Mouse (Mus musculus) neural tube, embryonic 11.5 days (tissue): Measurements from ENCODE around the gene Tmem230. TPM values are rescaled to one million over a fixed set of nuclear protein-coding genes. Genes with fewer than 3 reads are reported as not detected.

Source experiments
- ATAC-seq: fragments of 200-750 bp; cut with Nextera tagmentation; 2 replicates; pipeline ENCODE4 v1.8.0; 2017; ENCODE audit warnings: moderate number of reproducible peaks, mild to moderate bottlenecking, moderate TSS enrichment, moderate library complexity; ENCODE audit not compliant: insufficient read depth, low FRiP score, low TSS enrichment
- DNase-seq: peaks from one replicate; pipeline ENCODE4 v3.0.0-alpha.2; 2015; ENCODE audit warnings: low spot score
- H3K27ac ChIP-seq: fragments of 300-500 bp; sonication (generic); 2 replicates; pipeline ENCODE4 v1.5.1; 2014; ENCODE audit warnings: low read depth, mild to moderate bottlenecking, low read length
- H3K27me3 ChIP-seq: fragments of 300-500 bp; sonication (generic); 2 replicates; pipeline ENCODE4 v1.6.1; 2014; ENCODE audit warnings: mild to moderate bottlenecking, low read length, mixed read lengths; ENCODE audit not compliant: control insufficient read depth, insufficient read depth
- H3K36me3 ChIP-seq: fragments of 300-500 bp; sonication (generic); 2 replicates; pipeline ENCODE4 v1.6.1; 2014; ENCODE audit warnings: mild to moderate bottlenecking, low read length, moderate library complexity, mixed read lengths; ENCODE audit not compliant: control insufficient read depth, insufficient read depth
- H3K4me1 ChIP-seq: fragments of 300-500 bp; sonication (generic); 2 replicates; pipeline ENCODE4 v1.6.1; 2014; ENCODE audit warnings: low read length, mixed read lengths; ENCODE audit not compliant: control insufficient read depth, insufficient read depth
- H3K4me2 ChIP-seq: fragments of 300-500 bp; sonication (generic); 2 replicates; pipeline ENCODE4 v1.6.1; 2014; ENCODE audit warnings: low read depth, mild to moderate bottlenecking, moderate library complexity
- H3K4me3 ChIP-seq: fragments of 300-500 bp; sonication (generic); 2 replicates; pipeline ENCODE4 v1.5.1; 2014; ENCODE audit warnings: low read depth, low read length
- H3K9ac ChIP-seq: fragments of 300-500 bp; sonication (generic); 2 replicates; pipeline ENCODE4 v1.6.1; 2014; ENCODE audit warnings: mild to moderate bottlenecking, low read length
- H3K9me3 ChIP-seq: fragments of 300-500 bp; sonication (generic); 2 replicates; pipeline ENCODE4 v1.6.1; 2016; ENCODE audit warnings: low read length; ENCODE audit not compliant: control insufficient read depth
- WGBS: fragments of 180-500 bp; shearing (Covaris S2); extraction: QIAGEN DNeasy Blood & Tissue Kit; methylation state at CpG from one replicate; pipeline ENCODE4 v1.1.7; 2014; 5-methylcytosine and 5-hydroxymethylcytosine counted together
- polyA plus RNA-seq: library from polyadenylated mRNA; unstranded; fragments of >200 nt; fragmentation: Nextera tagmentation; extraction: Ambion mirVana; gene quantifications from 2 replicates; pipeline ENCODE4 v1.2.1, GENCODE M21; 2014

The Tmem230 gene
- polyA plus RNA-seq, 1 experiment from 2014 or later = 58.8 TPM

DNA sequence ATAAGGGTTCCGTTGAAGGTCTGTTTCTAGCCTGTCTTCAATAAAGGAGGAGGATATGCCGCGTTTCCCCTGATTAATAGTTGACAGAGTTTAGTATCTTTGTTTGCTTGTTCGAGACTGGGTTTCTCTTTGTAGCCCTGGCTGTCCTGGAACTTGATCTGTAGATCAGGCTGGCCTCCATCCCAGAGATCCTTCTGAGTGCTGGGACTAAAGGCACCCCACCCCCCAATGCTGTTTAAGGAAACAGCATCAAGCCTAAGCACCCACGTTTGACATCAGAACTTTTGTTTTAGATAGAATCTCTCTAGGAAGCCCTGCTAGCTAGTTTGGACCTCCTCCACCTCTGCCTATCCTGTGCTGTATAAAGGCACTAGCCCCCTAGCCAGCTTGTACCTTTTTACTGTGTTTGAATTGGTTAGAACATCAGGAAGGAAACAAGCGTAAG is 16.7 kb upstream of the Tmem230 start:
- Histone ChIP-seq H3K4me1 (peaks cover 5% of the 10 kb centered on the region; the same call in 1 of the 2 replicates), H3K9ac (peak overlapping the region; percentile 79), H3K4me2 (peak overlapping the region; percentile 63), H3K36me3 (no peaks in the 10 kb centered on the region), H3K9me3 (no peaks in the 10 kb centered on the region), H3K27ac (no peak overlapping the region), H3K27me3 (no peaks in the 10 kb centered on the region), H3K4me3 (peak overlapping the region; percentile 83)
- ATAC-seq (no peak), DNase-seq (no peak)
- 17% methylated on average over 6 of the region's 6 CpGs for WGBS

DNA sequence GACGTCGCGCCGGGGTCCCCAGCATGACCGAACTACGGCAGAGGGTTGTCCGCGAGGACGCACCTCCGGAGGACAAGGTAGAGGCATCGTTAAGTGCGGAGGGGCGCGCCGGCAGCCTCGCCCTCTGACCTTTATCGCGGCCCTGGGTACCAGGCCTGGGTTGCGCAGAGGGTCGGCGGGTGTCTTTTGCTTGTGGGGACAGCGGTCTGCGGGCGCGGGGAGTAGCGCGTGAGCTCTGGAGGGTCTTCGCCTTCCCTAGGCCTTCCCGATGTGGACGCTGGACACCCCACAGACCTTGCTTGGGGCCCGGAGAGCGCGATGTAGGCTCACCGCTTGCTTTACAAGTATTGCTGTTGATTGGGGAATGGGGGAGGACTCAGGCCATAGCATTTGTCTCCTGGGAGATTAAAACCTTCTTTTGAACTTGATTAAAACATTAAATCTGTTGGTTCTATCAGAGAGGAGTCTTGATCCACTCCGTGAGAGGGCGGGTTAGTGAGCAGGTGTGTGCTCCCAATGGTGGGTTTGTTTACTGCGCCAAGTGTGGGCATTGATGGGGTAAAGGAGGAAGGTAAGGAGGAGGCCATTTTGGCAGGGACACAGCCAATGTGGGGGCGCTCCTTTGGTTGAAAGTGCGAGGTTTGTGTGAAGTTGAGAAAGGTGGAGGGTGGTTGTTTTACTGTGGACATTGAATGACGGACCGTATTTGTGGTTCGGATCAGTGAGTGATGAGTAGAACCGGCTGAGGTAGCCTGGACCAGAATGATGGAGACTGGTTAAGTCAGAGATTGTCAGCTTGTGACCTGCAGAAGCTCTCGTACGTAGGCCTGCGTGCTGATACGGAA is 16.0 kb upstream of the Tmem230 start:
- peak overlapping the region; percentile 63 for H3K4me2 ChIP-seq
- no peaks in the 10 kb centered on the region for H3K9me3 ChIP-seq
- peak; percentile 33 for DNase-seq
- H3K4me1 ChIP-seq = peaks cover 5% of the 10 kb centered on the region; the same call in 1 of the 2 replicates
- H3K9ac ChIP-seq = peak overlapping the region; percentile 79
- under 1% methylated on average over 46 of the region's 47 CpGs for WGBS
- no peaks in the 10 kb centered on the region for H3K36me3 ChIP-seq
- H3K4me3 ChIP-seq = peak overlapping the region; percentile 83
- H3K27ac ChIP-seq = peak overlapping the region; percentile 36
- H3K27me3 ChIP-seq = no peaks in the 10 kb centered on the region
- ATAC-seq = peak; percentile 45

DNA sequence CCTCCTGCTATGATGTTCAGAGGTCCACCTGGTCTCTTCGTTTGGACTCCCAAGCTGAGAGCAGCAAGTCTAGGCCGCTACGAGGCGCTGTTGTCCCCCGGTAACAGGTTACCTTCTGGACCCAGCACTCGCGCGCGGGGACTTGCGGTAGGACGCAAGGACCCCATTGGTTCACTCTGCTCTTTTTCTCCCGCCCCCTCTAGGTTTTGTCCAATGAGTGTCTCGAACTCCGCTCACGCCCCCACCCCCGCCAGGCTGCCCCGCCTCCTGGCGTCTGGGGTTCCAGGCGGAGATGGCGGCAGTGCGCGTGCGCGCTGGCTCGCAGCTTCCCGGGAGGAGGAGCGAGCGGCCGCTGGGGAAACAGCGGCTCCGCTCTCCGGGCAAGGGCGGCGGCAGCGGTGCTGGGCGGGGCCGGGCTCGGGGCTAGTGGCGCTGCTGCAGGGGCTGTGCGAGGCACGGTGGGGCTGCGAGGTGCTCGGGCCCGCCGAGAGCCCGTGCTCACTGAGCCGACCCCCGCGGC is 15.3 kb upstream of the Tmem230 start, which contains the start of gene Cds2:
TSS of gene Cds2 (plus strand) at position 270 of the 520 bp plus-strand sequence.
- H3K4me1 ChIP-seq = peaks cover 5% of the 10 kb centered on the region; the same call in 1 of the 2 replicates
- no peaks in the 10 kb centered on the region for H3K27me3 ChIP-seq
- DNase-seq (peak; percentile 100), ATAC-seq (peak; percentile 98)
- H3K4me3 ChIP-seq = peak within 1 kb of the TSS; percentile 83
- H3K4me2 ChIP-seq = peak within 1 kb of the TSS; percentile 63
- H3K9ac ChIP-seq = peak within 1 kb of the TSS; percentile 79
- H3K27ac ChIP-seq = peak within 1 kb of the TSS; percentile 36
- no peaks in the 10 kb centered on the region for H3K9me3 ChIP-seq
- H3K36me3 ChIP-seq = no peaks in the 10 kb centered on the region
- 1% methylated on average over 47 of the region's 49 CpGs for WGBS

DNA sequence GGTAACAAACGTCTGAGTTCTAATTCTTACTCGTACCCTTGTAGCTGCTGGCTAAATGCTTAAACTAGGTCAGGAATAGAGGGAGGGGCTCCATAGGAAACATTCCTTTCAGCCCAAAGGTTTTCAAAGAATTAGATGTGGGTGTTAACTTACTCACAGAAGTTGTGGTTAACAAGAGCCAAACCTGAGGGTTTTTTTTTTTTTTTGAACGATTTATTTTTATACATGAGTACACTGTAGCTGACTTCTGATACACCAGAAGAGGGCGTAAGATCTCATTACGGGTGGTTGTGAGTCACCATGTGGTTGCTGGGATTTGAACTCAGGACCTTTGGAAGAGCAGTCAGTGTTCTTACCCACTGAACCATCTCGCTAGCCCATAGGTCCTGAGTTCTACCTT is 14.6 kb upstream of the Tmem230 start:
- 77% methylated on average over 6 of the region's 6 CpGs for WGBS
- Histone ChIP-seq H3K9ac (no peak overlapping the region), H3K27me3 (no peaks in the 10 kb centered on the region), H3K36me3 (no peaks in the 10 kb centered on the region), H3K4me1 (peaks cover 5% of the 10 kb centered on the region; the same call in 1 of the 2 replicates), H3K4me3 (no peak overlapping the region), H3K4me2 (no peak overlapping the region), H3K9me3 (no peaks in the 10 kb centered on the region), H3K27ac (no peak overlapping the region)
- DNase-seq (no peak), ATAC-seq (no peak)

DNA sequence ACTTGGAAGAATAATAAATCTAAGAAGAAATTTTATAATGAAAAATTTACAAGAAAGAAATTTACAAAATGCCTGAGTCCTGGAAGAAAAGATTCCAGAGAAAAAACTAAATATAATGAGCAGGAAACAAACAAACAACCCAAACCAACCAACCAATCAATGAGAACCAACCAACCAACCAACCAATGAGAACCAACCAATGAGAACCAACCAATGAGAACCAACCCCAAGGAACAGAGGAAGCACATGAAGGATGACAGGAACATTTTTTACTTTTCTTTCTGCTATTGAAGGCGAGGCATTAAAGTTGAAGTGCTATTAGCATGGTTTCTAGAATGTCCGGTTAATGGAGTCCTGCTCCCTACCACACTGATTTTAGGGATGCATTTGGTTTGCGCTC is 13.0 kb upstream of the Tmem230 start:
- ATAC-seq (no peak), DNase-seq (no peak)
- Histone ChIP-seq H3K27ac (no peak overlapping the region), H3K27me3 (no peaks in the 10 kb centered on the region), H3K9me3 (no peaks in the 10 kb centered on the region), H3K9ac (no peak overlapping the region), H3K4me2 (no peak overlapping the region), H3K4me1 (peaks cover 5% of the 10 kb centered on the region; the same call in 1 of the 2 replicates), H3K4me3 (no peak overlapping the region), H3K36me3 (no peaks in the 10 kb centered on the region)
- 95% methylated on average over 3 of the region's 3 CpGs for WGBS

DNA sequence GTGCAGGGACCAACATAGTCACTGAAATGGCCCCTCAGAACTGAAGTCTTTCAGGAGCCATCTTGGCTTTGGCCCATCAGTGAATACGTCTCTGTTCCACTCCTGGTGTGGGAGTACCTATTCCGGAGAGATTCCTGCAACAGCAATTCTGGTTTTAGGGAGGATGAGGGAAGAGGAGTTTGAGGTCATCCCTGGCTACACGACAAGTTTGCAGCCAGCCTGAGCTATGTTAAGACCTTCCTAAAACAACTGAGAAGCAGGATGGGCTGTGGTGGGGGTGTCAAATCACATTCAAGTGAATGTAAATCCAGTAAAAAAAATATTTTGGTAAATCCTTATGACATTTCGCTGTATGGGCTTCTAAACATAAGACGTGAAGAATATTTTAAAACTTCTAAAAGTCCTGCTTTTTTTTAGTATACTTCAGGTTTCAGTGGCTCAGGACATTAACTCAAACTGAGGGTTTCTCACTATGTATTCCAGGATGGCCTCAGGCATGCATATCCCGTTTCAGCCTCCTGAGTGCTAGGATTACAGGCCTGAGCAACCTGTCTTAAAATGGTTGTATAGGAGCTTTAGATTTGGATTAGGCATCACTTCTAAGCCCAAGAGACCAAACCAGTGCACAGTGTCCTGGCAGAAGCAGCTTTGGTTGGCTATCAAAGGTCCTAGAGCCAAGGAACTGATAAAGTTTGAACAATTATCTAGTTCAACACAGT is 9.9 kb upstream of the Tmem230 start:
- 93% methylated on average over 6 of the region's 6 CpGs for WGBS
- ATAC-seq (no peak), DNase-seq (no peak)
- Histone ChIP-seq H3K9me3 (no peaks in the 10 kb centered on the region), H3K9ac (no peak overlapping the region), H3K36me3 (no peaks in the 10 kb centered on the region), H3K27ac (no peak overlapping the region), H3K4me3 (no peak overlapping the region), H3K4me1 (no peaks in the 10 kb centered on the region), H3K4me2 (no peak overlapping the region), H3K27me3 (no peaks in the 10 kb centered on the region)

DNA sequence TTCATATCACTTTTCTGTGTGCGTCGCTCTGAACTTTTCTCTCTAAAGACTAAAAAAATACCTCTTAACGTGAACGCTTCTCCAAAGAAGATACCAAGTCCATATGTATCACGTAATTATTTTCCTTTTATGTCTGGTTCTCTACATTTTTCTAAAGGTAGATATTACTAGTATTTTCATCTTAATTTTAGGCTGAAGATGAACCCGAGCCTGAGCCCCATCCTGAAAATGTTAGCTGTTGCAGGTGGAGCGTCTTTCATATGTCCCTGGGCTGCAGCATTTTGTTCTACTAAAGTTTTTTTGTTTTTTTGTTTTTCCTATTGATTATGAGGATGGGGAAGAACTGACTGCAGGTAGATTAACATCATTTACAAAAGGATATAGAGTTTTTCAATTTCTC is 6.0 kb upstream of the Tmem230 start:
- Histone ChIP-seq H3K9ac (peak overlapping the region; percentile 49), H3K4me3 (peak overlapping the region; percentile 46), H3K4me2 (peak overlapping the region; percentile 44), H3K27me3 (no peaks in the 10 kb centered on the region), H3K27ac (no peak overlapping the region; the same call in 1 of the 2 replicates), H3K9me3 (no peaks in the 10 kb centered on the region), H3K36me3 (no peaks in the 10 kb centered on the region), H3K4me1 (no peaks in the 10 kb centered on the region; the same call in 1 of the 2 replicates)
- WGBS = under 1% methylated on average over 7 of the region's 7 CpGs
- ATAC-seq (no peak), DNase-seq (no peak)
